Mouse (Mus musculus): ENCODE results near the gene Gm17349. TPM values are rescaled to one million over a fixed set of nuclear protein-coding genes. Genes with fewer than 3 reads are reported as not detected.

The Gm17349 gene
- total RNA-seq, 1 experiment = 2.5 TPM

- Histone ChIP-seq H3K4me1 (ENCODE audit: control insufficient read depth in 2 of 2, insufficient read depth in 2 of 2, low read length in 2 of 2, poor library complexity in 1 of 2) (peaks cover 0 to 28% of the 10 kb centered on the region in 2 experiments; a peak in 3 of 4 replicates), H3K36me3 (ENCODE audit: control insufficient read depth, insufficient read depth, low read length, poor library complexity, severe bottlenecking) (peaks cover 11% of the 10 kb centered on the region), H3K9ac (ENCODE audit: insufficient read depth, low read depth, low read length, poor library complexity, severe bottlenecking) (no peak within 1 kb of the TSS), H3K4me3 (ENCODE audit: insufficient read depth in 1 of 2, low read depth in 1 of 2, low read length in 2 of 2, poor library complexity in 1 of 2, severe bottlenecking in 1 of 2) (no peak within 1 kb of the TSS), H3K9me3 (ENCODE audit: control insufficient read depth, insufficient read depth, low read depth, low read length) (no peaks in the 10 kb centered on the region), H3K27ac (ENCODE audit: insufficient read depth, low read depth, low read length, poor library complexity, severe bottlenecking) (no peak within 1 kb of the TSS)
- no peak for DNase-seq (ENCODE audit: low read depth, low spot score)
- TF ChIP-seq ZC3H11A (IDR thresholded peaks at IDR 0.05; ENCODE audit: borderline replicate concordance, low read depth, low read length) (no peak), HCFC1 (IDR thresholded peaks at IDR 0.05; ENCODE audit: borderline replicate concordance, insufficient read depth, low read length) (no peak), MAFK (IDR thresholded peaks at IDR 0.05; ENCODE audit: insufficient read depth, low read depth, low read length) (no peak), CHD2 (IDR thresholded peaks at IDR 0.05; ENCODE audit: low read depth, low read length) (no peak), ZNF384 (IDR thresholded peaks at IDR 0.05; ENCODE audit: low read depth, low read length) (no peak)
- in situ Hi-C loops (cut with MboI; ENCODE audit: low sequenced_read_pairs in 2 of 2, unreplicated experiment in 2 of 2) = loop anchor here in 1 of 2 experiments (10.0 kb wide), 1 partner anchor 187 kb away; no protein-coding TSS in a partner anchor
These were observed 12.4 kb upstream of the Gm17349 start, which contains the start of gene Gpd1 for GRCm38 (mm10) chr15:99717386-99718334. Gene Gpd1, plus strand, starts transcription at chr15:99717515.

- Histone ChIP-seq H3K4me1 (ENCODE audit: control insufficient read depth in 2 of 2, insufficient read depth in 2 of 2, low read length in 2 of 2, poor library complexity in 1 of 2) (peaks cover 0 to 25% of the 10 kb centered on the region in 2 experiments; a peak in 3 of 4 replicates), H3K9me3 (ENCODE audit: control insufficient read depth, insufficient read depth, low read depth, low read length) (no peaks in the 10 kb centered on the region), H3K4me3 (ENCODE audit: insufficient read depth in 1 of 2, low read depth in 1 of 2, low read length in 2 of 2, poor library complexity in 1 of 2, severe bottlenecking in 1 of 2) (no peak overlapping the region), H3K36me3 (ENCODE audit: control insufficient read depth, insufficient read depth, low read length, poor library complexity, severe bottlenecking) (peaks cover 17% of the 10 kb centered on the region), H3K9ac (ENCODE audit: insufficient read depth, low read depth, low read length, poor library complexity, severe bottlenecking) (no peak overlapping the region), H3K27ac (ENCODE audit: insufficient read depth, low read depth, low read length, poor library complexity, severe bottlenecking) (no peak overlapping the region)
- in situ Hi-C loops (cut with MboI; ENCODE audit: low sequenced_read_pairs in 2 of 2, unreplicated experiment in 2 of 2) = loop anchor here in 1 of 2 experiments (10.0 kb wide), 1 partner anchor 188 kb away; no protein-coding TSS in a partner anchor
- TF ChIP-seq HCFC1 (IDR thresholded peaks at IDR 0.05; ENCODE audit: borderline replicate concordance, insufficient read depth, low read length) (no peak), CHD2 (IDR thresholded peaks at IDR 0.05; ENCODE audit: low read depth, low read length) (no peak), MAFK (IDR thresholded peaks at IDR 0.05; ENCODE audit: insufficient read depth, low read depth, low read length) (no peak), ZC3H11A (IDR thresholded peaks at IDR 0.05; ENCODE audit: borderline replicate concordance, low read depth, low read length) (no peak), ZNF384 (IDR thresholded peaks at IDR 0.05; ENCODE audit: low read depth, low read length) (no peak)
- no peak for DNase-seq (ENCODE audit: low read depth, low spot score)
These were observed 11.5 kb upstream of the Gm17349 start for GRCm38 (mm10) chr15:99716814-99717213.

- no peak for TF ChIP-seq HCFC1 (IDR thresholded peaks at IDR 0.05; ENCODE audit: borderline replicate concordance, insufficient read depth, low read length)
- no peak for TF ChIP-seq ZNF384 (IDR thresholded peaks at IDR 0.05; ENCODE audit: low read depth, low read length)
- no peak for TF ChIP-seq CHD2 (IDR thresholded peaks at IDR 0.05; ENCODE audit: low read depth, low read length)
- no peak for TF ChIP-seq ZC3H11A (IDR thresholded peaks at IDR 0.05; ENCODE audit: borderline replicate concordance, low read depth, low read length)
- no peak for TF ChIP-seq MAFK (IDR thresholded peaks at IDR 0.05; ENCODE audit: insufficient read depth, low read depth, low read length)
- Histone ChIP-seq H3K9ac (ENCODE audit: insufficient read depth, low read depth, low read length, poor library complexity, severe bottlenecking) (no peak overlapping the region), H3K4me3 (ENCODE audit: insufficient read depth in 1 of 2, low read depth in 1 of 2, low read length in 2 of 2, poor library complexity in 1 of 2, severe bottlenecking in 1 of 2) (no peak overlapping the region), H3K9me3 (ENCODE audit: control insufficient read depth, insufficient read depth, low read depth, low read length) (no peaks in the 10 kb centered on the region), H3K36me3 (ENCODE audit: control insufficient read depth, insufficient read depth, low read length, poor library complexity, severe bottlenecking) (peaks cover 22% of the 10 kb centered on the region), H3K4me1 (ENCODE audit: control insufficient read depth in 2 of 2, insufficient read depth in 2 of 2, low read length in 2 of 2, poor library complexity in 1 of 2) (peaks cover 0 to 29% of the 10 kb centered on the region in 2 experiments; a peak in 3 of 4 replicates), H3K27ac (ENCODE audit: insufficient read depth, low read depth, low read length, poor library complexity, severe bottlenecking) (no peak overlapping the region)
- DNase-seq (ENCODE audit: low read depth, low spot score) = no peak
- in situ Hi-C loops (cut with MboI; ENCODE audit: low sequenced_read_pairs in 2 of 2, unreplicated experiment in 2 of 2) = loop anchor here in 1 of 2 experiments (10.0 kb wide), 1 partner anchor 189 kb away; no protein-coding TSS in a partner anchor
These were observed 10.9 kb upstream of the Gm17349 start for GRCm38 (mm10) chr15:99715982-99716746.

DNA sequence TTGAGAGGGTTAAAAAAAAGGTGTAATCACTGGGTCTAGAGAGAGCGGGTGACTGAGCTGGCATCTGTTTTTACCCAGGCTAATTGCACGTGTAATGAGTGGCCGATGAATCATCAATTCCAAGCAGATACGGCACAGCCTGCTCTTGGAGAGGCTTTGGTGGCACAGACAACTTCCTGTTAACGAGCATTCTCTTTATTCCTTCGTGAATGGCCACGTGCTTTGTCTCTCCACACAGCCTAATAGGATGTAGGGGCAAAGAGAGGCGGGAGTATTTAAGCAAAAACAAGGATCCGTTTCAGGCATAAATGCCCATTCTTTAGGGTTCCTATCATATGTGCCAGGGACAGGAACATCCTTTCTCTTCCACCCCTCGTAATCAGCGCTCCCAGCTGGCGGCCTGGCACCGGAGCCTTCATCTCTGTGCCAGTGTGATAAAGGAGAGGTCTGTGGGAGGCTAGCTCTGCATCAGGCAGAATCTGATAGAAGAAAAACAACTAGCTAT lies 10.1 kb upstream of the Gm17349 start:
- in situ Hi-C loops (cut with MboI; ENCODE audit: low sequenced_read_pairs in 2 of 2, unreplicated experiment in 2 of 2) = loop anchor here in 1 of 2 experiments (10.0 kb wide), 1 partner anchor 189 kb away; no protein-coding TSS in a partner anchor

More for the DNA sequence above, 10.1 kb upstream of the Gm17349 start:
- Histone ChIP-seq H3K4me3 (ENCODE audit: insufficient read depth in 1 of 2, low read depth in 1 of 2, low read length in 2 of 2, poor library complexity in 1 of 2, severe bottlenecking in 1 of 2) (no peak overlapping the region), H3K4me1 (ENCODE audit: control insufficient read depth in 2 of 2, insufficient read depth in 2 of 2, low read length in 2 of 2, poor library complexity in 1 of 2) (peaks cover 0 to 29% of the 10 kb centered on the region in 2 experiments; a peak in 3 of 4 replicates), H3K9ac (ENCODE audit: insufficient read depth, low read depth, low read length, poor library complexity, severe bottlenecking) (no peak overlapping the region), H3K9me3 (ENCODE audit: control insufficient read depth, insufficient read depth, low read depth, low read length) (no peaks in the 10 kb centered on the region), H3K27ac (ENCODE audit: insufficient read depth, low read depth, low read length, poor library complexity, severe bottlenecking) (no peak overlapping the region), H3K36me3 (ENCODE audit: control insufficient read depth, insufficient read depth, low read length, poor library complexity, severe bottlenecking) (peaks cover 30% of the 10 kb centered on the region)
- no peak for TF ChIP-seq HCFC1 (IDR thresholded peaks at IDR 0.05; ENCODE audit: borderline replicate concordance, insufficient read depth, low read length)
- no peak for TF ChIP-seq MAFK (IDR thresholded peaks at IDR 0.05; ENCODE audit: insufficient read depth, low read depth, low read length)
- no peak for TF ChIP-seq CHD2 (IDR thresholded peaks at IDR 0.05; ENCODE audit: low read depth, low read length)
- TF ChIP-seq ZC3H11A (IDR thresholded peaks at IDR 0.05; ENCODE audit: borderline replicate concordance, low read depth, low read length) = no peak
- no peak for TF ChIP-seq ZNF384 (IDR thresholded peaks at IDR 0.05; ENCODE audit: low read depth, low read length)
- DNase-seq (ENCODE audit: low read depth, low spot score) = no peak
